Mouse (Mus musculus) MEL (cell line): Measurements from ENCODE around the gene 1700017B05Rik.
A peak's percentile ranks its signal among the peaks of the same experiment; 100 is the strongest.
"Not testable (repeated sequence)": the region's sequence is repeated elsewhere in the genome, so short reads cannot be mapped to it uniquely, and the experiment has no call there.

Experiments
- CHD1 ChIP-seq: IDR thresholded peaks from 2 replicates; pipeline ENCODE4 v1.6.1; 2012; ENCODE audit warnings: low read depth, mild to moderate bottlenecking, inconsistent platforms, low read length, improper control_type of control experiment
- CTCF ChIP-seq, 3 experiments: IDR thresholded peaks in 2 of 3; conservative IDR thresholded peaks in 1 of 3; 2 replicates each; pipeline ENCODE4 v1.5.1; 2011 to 2012; ENCODE audit warnings: low read length in 3 of 3, low read depth in 2 of 3, mild to moderate bottlenecking in 2 of 3, improper control_type of control experiment in 1 of 3, inconsistent platforms in 1 of 3, mixed read lengths in 1 of 3, moderate library complexity in 1 of 3; ENCODE audit not compliant: control insufficient read depth in 1 of 3, insufficient read depth in 1 of 3, poor library complexity in 1 of 3, severe bottlenecking in 1 of 3
- GATA1 ChIP-seq: IDR thresholded peaks from 2 replicates; pipeline ENCODE4 v1.6.1; 2011; ENCODE audit warnings: low read depth, low read length, improper control_type of control experiment
- KAT2A ChIP-seq: conservative IDR thresholded peaks from 2 replicates; pipeline ENCODE4 v1.6.1; 2012; ENCODE audit warnings: low read depth, low read length, improper control_type of control experiment, inconsistent platforms
- MAFK ChIP-seq: IDR thresholded peaks from 2 replicates; pipeline ENCODE4 v1.6.1; 2011; ENCODE audit warnings: low read depth, mild to moderate bottlenecking, low read length, improper control_type of control experiment, borderline replicate concordance
- POLR2A ChIP-seq, 2 experiments: IDR thresholded peaks; 2 replicates each; pipeline ENCODE4 v1.6.1; 2011 to 2012; ENCODE audit warnings: low read length in 2 of 2, mild to moderate bottlenecking in 2 of 2, control low read depth in 1 of 2, improper control_type of control experiment in 1 of 2, low read depth in 1 of 2, moderate library complexity in 1 of 2; ENCODE audit not compliant: control insufficient read depth in 1 of 2, insufficient read depth in 1 of 2, poor library complexity in 1 of 2
- SIN3A ChIP-seq: IDR thresholded peaks from 2 replicates; pipeline ENCODE4 v1.6.1; 2012; ENCODE audit warnings: low read length, improper control_type of control experiment, inconsistent platforms
- USF1 ChIP-seq: IDR thresholded peaks from 2 replicates; pipeline ENCODE4 v1.6.1; 2014; ENCODE audit warnings: low read depth, mild to moderate bottlenecking, inconsistent platforms, low read length, improper control_type of control experiment, moderate library complexity
- USF2 ChIP-seq, 2 experiments: IDR thresholded peaks; 2 replicates each; pipeline ENCODE4 v1.6.1; 2011 to 2012; ENCODE audit warnings: improper control_type of control experiment in 2 of 2, low read length in 2 of 2, borderline replicate concordance in 1 of 2, inconsistent platforms in 1 of 2, low read depth in 1 of 2, mild to moderate bottlenecking in 1 of 2; ENCODE audit not compliant: insufficient read depth in 1 of 2

DNA sequence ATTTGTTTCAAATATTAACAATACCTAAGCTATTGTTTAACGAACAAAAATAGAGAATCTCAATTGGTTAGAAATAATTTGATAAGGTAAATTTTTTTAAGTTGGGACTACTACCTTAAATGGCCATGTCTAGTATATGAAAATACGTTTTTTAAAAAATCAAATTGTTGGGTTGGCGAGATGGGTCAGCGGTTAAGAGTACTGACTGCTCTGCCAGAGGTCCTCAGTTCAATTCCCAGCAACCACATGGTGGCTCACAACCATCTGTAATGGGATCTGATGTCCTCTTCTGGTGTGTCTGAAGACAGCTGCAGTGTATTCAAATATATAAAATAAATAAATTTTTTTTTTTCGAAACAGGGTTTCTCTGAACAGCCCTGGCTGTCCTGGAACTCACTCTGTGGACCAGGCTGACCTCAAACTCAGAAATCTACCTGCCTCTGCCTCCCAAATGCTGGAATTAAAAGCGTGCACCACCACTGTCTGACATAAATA is 35.7 kb downstream of the 1700017B05Rik start:
- TF ChIP-seq KAT2A; POLR2A (IDR thresholded peaks at IDR 0.05; ENCODE audit: control insufficient read depth in 1 of 2, insufficient read depth in 1 of 2, low read depth in 1 of 2, low read length in 2 of 2, poor library complexity in 1 of 2); USF1; CTCF (IDR thresholded peaks at IDR 0.05 in 2 of 3, conservative IDR thresholded peaks at IDR 0.05 in 1 of 3; ENCODE audit: control insufficient read depth in 1 of 3, insufficient read depth in 1 of 3, low read depth in 2 of 3, low read length in 3 of 3, poor library complexity in 1 of 3, severe bottlenecking in 1 of 3); GATA1; SIN3A; MAFK; USF2 (IDR thresholded peaks at IDR 0.05; ENCODE audit: borderline replicate concordance in 1 of 2, insufficient read depth in 1 of 2, low read depth in 1 of 2, low read length in 2 of 2): not testable (repeated sequence)
- TF ChIP-seq CHD1: peak; percentile 95
